Mouse (Mus musculus) hindbrain, embryonic 11.5 days (tissue): Measurements from ENCODE around the gene Ing4. TPM values are rescaled to one million over a fixed set of nuclear protein-coding genes. Genes with fewer than 3 reads are reported as not detected.

Source experiments
- ATAC-seq: fragments of 200-750 bp; cut with Nextera tagmentation; 2 replicates; pipeline ENCODE4 v1.8.0; 2017; ENCODE audit warnings: mild to moderate bottlenecking, moderate TSS enrichment, moderate library complexity; ENCODE audit not compliant: low FRiP score
- DNase-seq: peaks from one replicate; pipeline ENCODE4 v3.0.0-alpha.2; 2015; ENCODE audit warnings: low spot score
- H3K27ac ChIP-seq: fragments of 300-500 bp; sonication (generic); 2 replicates; pipeline ENCODE4 v1.5.1; 2014; ENCODE audit warnings: mild to moderate bottlenecking, low read depth, low read length
- H3K27me3 ChIP-seq: fragments of 300-500 bp; sonication (generic); 2 replicates; pipeline ENCODE4 v1.6.1; 2014; ENCODE audit warnings: mild to moderate bottlenecking, low read length, moderate library complexity, mixed read lengths; ENCODE audit not compliant: control insufficient read depth, insufficient read depth
- H3K36me3 ChIP-seq: fragments of 300-500 bp; sonication (generic); 2 replicates; pipeline ENCODE4 v1.6.1; 2014; ENCODE audit warnings: mild to moderate bottlenecking, low read length, moderate library complexity, mixed read lengths; ENCODE audit not compliant: control insufficient read depth, insufficient read depth
- H3K4me1 ChIP-seq: fragments of 300-500 bp; sonication (generic); replicated peaks from 2 replicates; pipeline ENCODE4 v1.6.1; 2014; ENCODE audit warnings: low read length, mixed read lengths; ENCODE audit not compliant: control insufficient read depth, insufficient read depth
- H3K4me2 ChIP-seq: fragments of 300-500 bp; sonication (generic); replicated peaks from 2 replicates; pipeline ENCODE4 v1.6.1; 2014; ENCODE audit warnings: mild to moderate bottlenecking, low read depth, low read length
- H3K4me3 ChIP-seq: fragments of 300-500 bp; sonication (generic); 2 replicates; pipeline ENCODE4 v1.5.1; 2014; ENCODE audit warnings: low read depth, low read length
- H3K9ac ChIP-seq: fragments of 300-500 bp; sonication (generic); 2 replicates; pipeline ENCODE4 v1.6.1; 2014; ENCODE audit warnings: low read depth, low read length
- H3K9me3 ChIP-seq: fragments of 300-500 bp; sonication (generic); 2 replicates; pipeline ENCODE4 v1.6.1; 2016; ENCODE audit warnings: low read length; ENCODE audit not compliant: control insufficient read depth
- WGBS: fragments of 180-500 bp; shearing (Covaris S2); extraction: QIAGEN DNeasy Blood & Tissue Kit; methylation state at CpG from one replicate; pipeline ENCODE4 v1.1.7; 2014; 5-methylcytosine and 5-hydroxymethylcytosine counted together
- polyA plus RNA-seq: library from polyadenylated mRNA; unstranded; fragments of >200 nt; fragmentation: Nextera tagmentation; extraction: Ambion mirVana; gene quantifications from 2 replicates; pipeline ENCODE4 v1.2.1, GENCODE M21; 2014

Gene Ing4
- polyA plus RNA-seq, 1 experiment from 2014 or later: 120 TPM

DNA sequence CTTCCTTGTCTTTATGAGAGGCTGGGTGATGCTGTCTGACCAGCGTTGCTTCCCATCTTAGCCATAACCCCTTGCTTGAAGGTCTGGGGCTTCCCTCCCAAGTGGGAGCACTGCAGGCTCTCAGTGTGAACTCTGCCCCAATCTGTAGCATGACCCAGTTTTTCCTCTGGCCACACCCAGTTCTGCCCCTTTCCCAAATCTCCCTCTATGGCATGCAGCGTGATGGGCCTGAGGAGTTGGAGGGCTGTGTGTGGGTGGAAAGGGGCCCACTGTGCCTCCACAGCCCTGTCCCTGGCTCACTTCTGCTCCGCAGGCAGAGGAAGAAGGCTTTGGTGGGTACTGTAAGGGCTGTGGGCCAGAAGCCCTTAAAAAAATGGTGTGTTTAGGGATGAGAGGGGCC, 59.0 kb downstream of the Ing4 start:
- H3K27ac ChIP-seq: peak overlapping the region; percentile 49; the same call in 1 of the 2 replicates

More for the DNA sequence above, 59.0 kb downstream of the Ing4 start:
- H3K27me3 ChIP-seq: no peaks in the 10 kb centered on the region
- ATAC-seq: no peak
- H3K9me3 ChIP-seq: no peaks in the 10 kb centered on the region
- H3K9ac ChIP-seq: peak overlapping the region; percentile 95
- peaks cover 19% of the 10 kb centered on the region for H3K4me1 ChIP-seq
- peak overlapping the region; percentile 81 for H3K4me2 ChIP-seq
- peaks cover 24% of the 10 kb centered on the region for H3K36me3 ChIP-seq
- H3K4me3 ChIP-seq: peak overlapping the region; percentile 99
- DNase-seq: no peak
- WGBS: 61% methylated on average over 3 of the region's 3 CpGs

Other genes starting within 250 kb of the Ing4 start
- gene Spsb2, start 231.1 kb upstream of the Ing4 start, polyA plus RNA-seq: 4.8 and 6.7 TPM in 2 replicates
- 618 and 653 TPM in 2 replicates for gene Tpi1, start 225.5 kb upstream of the Ing4 start, polyA plus RNA-seq
- 127 and 134 TPM in 2 replicates for gene Usp5, start 210.3 kb upstream of the Ing4 start, polyA plus RNA-seq
- gene Cdca3, start 210.2 kb upstream of the Ing4 start, polyA plus RNA-seq: 185 and 193 TPM in 2 replicates
- gene Gnb3, start 199.5 kb upstream of the Ing4 start, polyA plus RNA-seq: 0.22 and 0.64 TPM in 2 replicates
- 12.1 and 14.7 TPM in 2 replicates for gene P3h3, start 182.0 kb upstream of the Ing4 start, polyA plus RNA-seq
- gene Gpr162, start 175.8 kb upstream of the Ing4 start, polyA plus RNA-seq: 1.9 and 2.3 TPM in 2 replicates
- gene Cd4, start 151.5 kb upstream of the Ing4 start, polyA plus RNA-seq: 0.19 TPM in 1 of 2 replicates, not detected in the other
- 1.2 and 2.5 TPM in 2 replicates for gene Lag3, start 128.1 kb upstream of the Ing4 start, polyA plus RNA-seq
- gene Ptms, start 119.7 kb upstream of the Ing4 start, polyA plus RNA-seq: 321 and 337 TPM in 2 replicates
- 443 and 465 TPM in 2 replicates for gene Mlf2, start 108.4 kb upstream of the Ing4 start, polyA plus RNA-seq
- gene Cops7a, start 74.2 kb upstream of the Ing4 start, polyA plus RNA-seq: 94.3 and 99.7 TPM in 2 replicates
- gene Pianp, start 43.1 kb upstream of the Ing4 start, polyA plus RNA-seq: 1.6 and 1.9 TPM in 2 replicates
- 8.7 and 16.5 TPM in 2 replicates for gene Zfp384, start 30.6 kb upstream of the Ing4 start, polyA plus RNA-seq
- gene Acrbp, start 9.9 kb downstream of the Ing4 start, polyA plus RNA-seq: 10.7 and 12.2 TPM in 2 replicates
- 0.21 TPM in 1 of 2 replicates, not detected in the other for gene Lpar5, start 28.2 kb downstream of the Ing4 start, polyA plus RNA-seq
- gene Chd4, start 56.2 kb downstream of the Ing4 start, polyA plus RNA-seq: 105 and 130 TPM in 2 replicates
- 45.3 and 58.8 TPM in 2 replicates for gene Nop2, start 92.1 kb downstream of the Ing4 start, polyA plus RNA-seq
- 10.3 and 10.4 TPM in 2 replicates for gene Iffo1, start 105.5 kb downstream of the Ing4 start, polyA plus RNA-seq
- gene Gapdh, start 126.7 kb downstream of the Ing4 start, polyA plus RNA-seq: 2,070 and 2,095 TPM in 2 replicates
- 109 and 110 TPM in 2 replicates for gene Ncapd2, start 151.9 kb downstream of the Ing4 start, polyA plus RNA-seq
- 184 and 189 TPM in 2 replicates for gene Mrpl51, start 152.0 kb downstream of the Ing4 start, polyA plus RNA-seq
- 1.7 and 2.3 TPM in 2 replicates for gene Vamp1, start 175.8 kb downstream of the Ing4 start, polyA plus RNA-seq
- gene Tapbpl, start 192.1 kb downstream of the Ing4 start, polyA plus RNA-seq: 1.0 and 2.2 TPM in 2 replicates
- gene Cd27, start 197.2 kb downstream of the Ing4 start, polyA plus RNA-seq: 0.52 and 1.2 TPM in 2 replicates
- not detected in 2 replicates for gene Tuba3a, start 246.3 kb downstream of the Ing4 start, polyA plus RNA-seq